Mouse (Mus musculus) neural tube, embryonic 14.5 days (tissue): ENCODE data around the gene Msh4. TPM values are rescaled to one million over a fixed set of nuclear protein-coding genes. Genes with fewer than 3 reads are reported as not detected.

ENCODE experiments used
- ATAC-seq: fragments of 200-750 bp; cut with Nextera tagmentation; 2 replicates; pipeline ENCODE4 v1.8.0; 2017; ENCODE audit warnings: low read depth, mild to moderate bottlenecking, moderate TSS enrichment, moderate library complexity
- H3K27ac ChIP-seq: fragments of 300-500 bp; sonication (generic); 2 replicates; pipeline ENCODE4 v1.5.1; 2014; ENCODE audit warnings: low read depth, mild to moderate bottlenecking, control low read depth, low read length, moderate library complexity, mixed read lengths
- H3K27me3 ChIP-seq: fragments of 300-500 bp; sonication (generic); 2 replicates; pipeline ENCODE4 v1.6.1; 2014; ENCODE audit warnings: low read length; ENCODE audit not compliant: control insufficient read depth, insufficient read depth
- H3K36me3 ChIP-seq: fragments of 300-500 bp; sonication (generic); 2 replicates; pipeline ENCODE4 v1.6.1; 2014; ENCODE audit warnings: low read length, mixed read lengths; ENCODE audit not compliant: control insufficient read depth, insufficient read depth
- H3K4me1 ChIP-seq: fragments of 300-500 bp; sonication (generic); 2 replicates; pipeline ENCODE4 v1.6.1; 2014; ENCODE audit warnings: low read length; ENCODE audit not compliant: control insufficient read depth, insufficient read depth
- H3K4me2 ChIP-seq: fragments of 300-500 bp; sonication (generic); 2 replicates; pipeline ENCODE4 v1.6.1; 2014; ENCODE audit warnings: mild to moderate bottlenecking, low read depth, low read length, control low read depth
- H3K4me3 ChIP-seq: fragments of 300-500 bp; sonication (generic); 2 replicates; pipeline ENCODE4 v1.5.1; 2014; ENCODE audit warnings: low read depth, low read length, control low read depth, mixed read lengths
- H3K9ac ChIP-seq: fragments of 300-500 bp; sonication (generic); replicated peaks from 2 replicates; pipeline ENCODE4 v1.6.1; 2014; ENCODE audit warnings: low read depth, mild to moderate bottlenecking, control low read depth, low read length, mixed read lengths
- H3K9me3 ChIP-seq: fragments of 300-500 bp; sonication (generic); 2 replicates; pipeline ENCODE4 v1.6.1; 2016; ENCODE audit warnings: low read length; ENCODE audit not compliant: control insufficient read depth
- WGBS: fragments of 180-500 bp; shearing (Covaris S2); extraction: QIAGEN DNeasy Blood & Tissue Kit; methylation state at CpG from one replicate; pipeline ENCODE4 v1.1.7; 2014; 5-methylcytosine and 5-hydroxymethylcytosine counted together
- polyA plus RNA-seq: library from polyadenylated mRNA; unstranded; fragments of >200 nt; fragmentation: Nextera tagmentation; extraction: Ambion mirVana; gene quantifications from 2 replicates; pipeline ENCODE4 v1.2.1, GENCODE M21; 2014

The Msh4 gene
- polyA plus RNA-seq, 1 experiment from 2014 or later, result 0.31 TPM

- no peaks in the 10 kb centered on the region for H3K27me3 ChIP-seq
- no peaks in the 10 kb centered on the region for H3K4me1 ChIP-seq
- no peak overlapping the region for H3K4me3 ChIP-seq
- no peak for ATAC-seq
- H3K9ac ChIP-seq, result no peak overlapping the region
- H3K27ac ChIP-seq, result no peak overlapping the region
- 84% methylated on average over 2 of the region's 2 CpGs for WGBS
- H3K9me3 ChIP-seq, result no peaks in the 10 kb centered on the region
- no peak overlapping the region for H3K4me2 ChIP-seq
- no peaks in the 10 kb centered on the region for H3K36me3 ChIP-seq
Observed at GRCm38 (mm10) chr3:153845500-153845899, 60.4 kb downstream of the Msh4 start.

- Histone ChIP-seq H3K27ac (no peak overlapping the region), H3K36me3 (no peaks in the 10 kb centered on the region), H3K9me3 (no peaks in the 10 kb centered on the region), H3K4me2 (no peak overlapping the region), H3K4me1 (no peaks in the 10 kb centered on the region), H3K4me3 (no peak overlapping the region), H3K27me3 (no peaks in the 10 kb centered on the region), H3K9ac (no peak overlapping the region)
- 94% methylated on average over 9 of the region's 9 CpGs for WGBS
- ATAC-seq, result no peak
Observed at GRCm38 (mm10) chr3:153844757-153845156, 61.2 kb downstream of the Msh4 start.

- no peak within 1 kb of the TSS for H3K4me2 ChIP-seq
- 82% methylated on average over 10 of the region's 10 CpGs for WGBS
- no peaks in the 10 kb centered on the region for H3K27me3 ChIP-seq
- no peaks in the 10 kb centered on the region for H3K36me3 ChIP-seq
- H3K4me3 ChIP-seq, result no peak within 1 kb of the TSS
- H3K9me3 ChIP-seq, result no peaks in the 10 kb centered on the region
- no peak within 1 kb of the TSS for H3K27ac ChIP-seq
- no peaks in the 10 kb centered on the region for H3K4me1 ChIP-seq
- no peak within 1 kb of the TSS for H3K9ac ChIP-seq
- ATAC-seq, result no peak
Observed at GRCm38 (mm10) chr3:153844030-153844429, 61.9 kb downstream of the Msh4 start, which contains the start of gene Asb17. Gene Asb17 (plus strand): TSS chr3:153844209.

- no peak for ATAC-seq
- Histone ChIP-seq H3K4me2 (no peak overlapping the region), H3K27me3 (no peaks in the 10 kb centered on the region), H3K36me3 (no peaks in the 10 kb centered on the region), H3K27ac (no peak overlapping the region), H3K9me3 (no peaks in the 10 kb centered on the region), H3K4me1 (no peaks in the 10 kb centered on the region), H3K4me3 (no peak overlapping the region), H3K9ac (no peak overlapping the region)
- 81% methylated on average over 4 of the region's 4 CpGs for WGBS
Observed at GRCm38 (mm10) chr3:153837593-153837992, 68.3 kb downstream of the Msh4 start.

- WGBS, result 82% methylated on average over 3 of the region's 3 CpGs
- no peak for ATAC-seq
- Histone ChIP-seq H3K27me3 (no peaks in the 10 kb centered on the region), H3K4me2 (no peak overlapping the region), H3K27ac (no peak overlapping the region), H3K9ac (no peak overlapping the region), H3K9me3 (no peaks in the 10 kb centered on the region), H3K36me3 (no peaks in the 10 kb centered on the region), H3K4me1 (no peaks in the 10 kb centered on the region), H3K4me3 (no peak overlapping the region)
Observed at GRCm38 (mm10) chr3:153836316-153836715, 69.6 kb downstream of the Msh4 start.

- WGBS, result 68% methylated on average over 7 of the region's 7 CpGs
- Histone ChIP-seq H3K4me2 (no peak overlapping the region), H3K9me3 (no peaks in the 10 kb centered on the region), H3K4me1 (no peaks in the 10 kb centered on the region), H3K27me3 (no peaks in the 10 kb centered on the region), H3K9ac (no peak overlapping the region), H3K36me3 (no peaks in the 10 kb centered on the region), H3K4me3 (no peak overlapping the region), H3K27ac (no peak overlapping the region)
- ATAC-seq, result peak; percentile 31; the same call in 1 of the 2 replicates
Observed at GRCm38 (mm10) chr3:153835455-153836086, 70.4 kb downstream of the Msh4 start.

- Histone ChIP-seq H3K36me3 (no peaks in the 10 kb centered on the region), H3K4me3 (no peak overlapping the region), H3K4me2 (no peak overlapping the region), H3K27me3 (no peaks in the 10 kb centered on the region), H3K27ac (no peak overlapping the region), H3K9ac (no peak overlapping the region), H3K9me3 (no peaks in the 10 kb centered on the region), H3K4me1 (no peaks in the 10 kb centered on the region)
- ATAC-seq, result no peak
- 95% methylated on average over 4 of the region's 4 CpGs for WGBS
Observed at GRCm38 (mm10) chr3:153834071-153834470, 71.9 kb downstream of the Msh4 start.

- ATAC-seq, result no peak
- no peak overlapping the region for H3K4me2 ChIP-seq
- WGBS, result 51% methylated on average over 6 of the region's 6 CpGs
- no peak overlapping the region for H3K27ac ChIP-seq
- H3K4me1 ChIP-seq, result no peaks in the 10 kb centered on the region
- no peaks in the 10 kb centered on the region for H3K27me3 ChIP-seq
- H3K36me3 ChIP-seq, result no peaks in the 10 kb centered on the region
- no peak overlapping the region for H3K4me3 ChIP-seq
- no peaks in the 10 kb centered on the region for H3K9me3 ChIP-seq
- no peak overlapping the region for H3K9ac ChIP-seq
Observed at GRCm38 (mm10) chr3:153832654-153832945, 73.3 kb downstream of the Msh4 start.

- H3K4me1 ChIP-seq, result no peaks in the 10 kb centered on the region
- no peak overlapping the region for H3K9ac ChIP-seq
- ATAC-seq, result no peak; the same call in 1 of the 2 replicates
- no peaks in the 10 kb centered on the region for H3K9me3 ChIP-seq
- no peaks in the 10 kb centered on the region for H3K27me3 ChIP-seq
- H3K36me3 ChIP-seq, result no peaks in the 10 kb centered on the region
- H3K4me2 ChIP-seq, result no peak overlapping the region
- H3K4me3 ChIP-seq, result no peak overlapping the region
- H3K27ac ChIP-seq, result no peak overlapping the region
- WGBS, result 87% methylated on average over 4 of the region's 4 CpGs
Observed at GRCm38 (mm10) chr3:153831873-153832653, 73.9 kb downstream of the Msh4 start.
